In the genomic region with DNA sequence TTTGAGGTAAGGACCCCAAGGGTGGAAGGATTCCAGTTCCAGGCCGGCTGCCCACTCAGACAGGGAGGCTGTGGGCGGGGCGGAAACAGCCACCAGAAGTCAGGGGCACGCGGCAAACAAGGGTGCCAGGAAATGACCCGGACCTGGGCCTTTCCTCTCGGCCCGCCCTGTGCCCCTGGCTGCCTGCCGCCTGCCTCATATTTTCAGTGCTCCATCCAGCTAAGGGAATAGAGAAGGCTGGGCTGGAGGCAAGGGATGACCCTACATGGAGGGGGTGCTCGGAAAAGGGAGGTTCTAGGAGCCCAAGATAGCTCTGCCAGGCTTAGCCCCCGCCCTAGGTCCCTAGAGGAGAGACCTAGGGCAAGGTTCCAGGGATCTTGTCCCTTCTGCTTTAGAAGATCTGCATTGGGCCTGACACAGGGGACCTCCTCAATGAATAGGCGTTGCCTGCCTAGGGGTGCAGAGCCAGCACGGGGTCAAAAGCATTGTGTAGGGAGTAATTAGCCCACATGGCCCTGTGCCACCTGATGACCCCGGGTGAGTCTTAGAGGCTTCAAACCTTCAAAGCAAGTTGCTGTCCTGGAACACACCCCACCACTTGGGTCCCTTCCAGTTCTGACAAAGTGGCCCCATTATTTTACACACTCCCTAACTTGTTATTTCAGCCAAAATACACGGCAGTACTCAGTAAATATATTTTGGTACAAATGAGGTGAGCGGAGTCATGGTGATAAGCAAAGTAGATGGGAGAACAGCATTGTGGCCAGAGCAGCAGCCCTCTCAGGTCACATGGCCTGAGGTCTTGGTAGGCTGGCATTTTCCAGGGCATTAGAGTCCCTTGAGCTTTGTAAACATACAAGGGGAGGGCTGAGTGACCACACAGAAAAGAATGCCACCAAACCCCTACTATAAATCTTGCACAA, we compare ENCODE assay signal across 9 mouse cellular contexts. TPM values are rescaled to one million over a fixed set of nuclear protein-coding genes. Genes with fewer than 3 reads are reported as not detected.
DNase-seq lines count a peak whose midpoint lies in the region; ATAC-seq and TF ChIP-seq lines count a peak whose summit lies in the region.
"Had no signal": no experiment of that assay in that cellular context is flagged by ENCODE, and none has a peak within 500 bp of the region (broad histone marks: within the 10 kb centered on the region; RNA-seq: fewer than 3 reads in every experiment).

No protein-coding gene starts in this region.

- 42% methylated on average over 16 of the region's 16 CpGs for WGBS in spleen, adult 2 months
- WGBS in kidney, postnatal 0 days: 42% methylated on average over 16 of the region's 16 CpGs
- WGBS in stomach, postnatal 0 days: 53% methylated on average over 16 of the region's 16 CpGs
- 71% methylated on average over 16 of the region's 16 CpGs for WGBS in forebrain, embryonic 15.5 days

- H3K9ac ChIP-seq in kidney, postnatal 0 days (ENCODE audit: low read depth, low read length): no peak overlapping the region
- no peak overlapping the region; the same call in 1 of the 2 replicates for H3K9ac ChIP-seq in stomach, postnatal 0 days (ENCODE audit: low read length)
- no peak overlapping the region for H3K9ac ChIP-seq in forebrain, embryonic 15.5 days (replicated peaks)

- intact Hi-C loops in left cerebral cortex, adult 2 months (cut with DNase I): no loop called here

- no peak for TF ChIP-seq CTCF in spleen, adult 2 months (IDR thresholded peaks at IDR 0.05; ENCODE audit: extremely low read depth, insufficient read depth, insufficient read length, insufficient replicate concordance)
- TF ChIP-seq CTCF in kidney, postnatal 0 days (IDR thresholded peaks at IDR 0.05; ENCODE audit: low read depth): no peak
- TF ChIP-seq CTCF in stomach, postnatal 0 days (IDR thresholded peaks at IDR 0.05; ENCODE audit: low read depth): no peak
- no peak for TF ChIP-seq CTCF in left cerebral cortex, adult 2 months (IDR thresholded peaks at IDR 0.05)

- H3K9me3 ChIP-seq in kidney, postnatal 0 days (replicated peaks; ENCODE audit: low read length): no peaks in the 10 kb centered on the region
- no peaks in the 10 kb centered on the region for H3K9me3 ChIP-seq in stomach, postnatal 0 days (ENCODE audit: control insufficient read depth, low read length)
- H3K9me3 ChIP-seq in forebrain, embryonic 15.5 days: no peaks in the 10 kb centered on the region

- H3K4me2 ChIP-seq in kidney, postnatal 0 days (ENCODE audit: low read length): no peak overlapping the region
- H3K4me2 ChIP-seq in stomach, postnatal 0 days (replicated peaks; ENCODE audit: low read depth): no peak overlapping the region
- H3K4me2 ChIP-seq in forebrain, embryonic 15.5 days (replicated peaks): no peak overlapping the region

- TF ChIP-seq EP300 in stomach, postnatal 0 days (optimal IDR thresholded peaks at IDR 0.05): no peak

- H3K36me3 ChIP-seq in spleen, adult 2 months (ENCODE audit: control insufficient read depth, insufficient read depth, low read length): no peaks in the 10 kb centered on the region
- H3K36me3 ChIP-seq in kidney, postnatal 0 days (ENCODE audit: insufficient read depth, low read length): no peaks in the 10 kb centered on the region
- H3K36me3 ChIP-seq in stomach, postnatal 0 days (ENCODE audit: control insufficient read depth, insufficient read depth, low read length): no peaks in the 10 kb centered on the region
- H3K36me3 ChIP-seq in forebrain, embryonic 15.5 days: no peaks in the 10 kb centered on the region

- no peak for DNase-seq in spleen, adult 2 months (ENCODE audit: low read depth in 1 of 2, low spot score in 2 of 2)
- no peak for DNase-seq in spleen, adult 12 weeks (ENCODE audit: low spot score)
- peak; percentile 77 to 80 for DNase-seq in heart, adult 9 months (ENCODE audit: low spot score in 2 of 2)
- DNase-seq in kidney, postnatal 0 days (ENCODE audit: low spot score): no peak
- no peak for DNase-seq in stomach, postnatal 0 days (ENCODE audit: low spot score)
- DNase-seq in thymus, adult 18-20 months: no peak
- DNase-seq in left cerebral cortex, adult 2 months (ENCODE audit: extremely low spot score in 1 of 2, low spot score in 2 of 2): no peak

- no peak for ATAC-seq in kidney, postnatal 0 days (replicated peaks; ENCODE audit: low FRiP score, low read depth)
- ATAC-seq in stomach, postnatal 0 days (ENCODE audit: low FRiP score, low TSS enrichment): 0 out of 2 replicates have a peak, but pooled peaks have one; percentile 5
- ATAC-seq in forebrain, embryonic 15.5 days (replicated peaks): no peak

- 0 out of 2 replicates have a peak, but pooled peaks cover 1% of the 10 kb centered on the region for H3K27me3 ChIP-seq in spleen, adult 2 months (ENCODE audit: control insufficient read depth, insufficient read depth, low read length)
- H3K27me3 ChIP-seq in kidney, postnatal 0 days (ENCODE audit: insufficient read depth, low read length): no peaks in the 10 kb centered on the region
- H3K27me3 ChIP-seq in stomach, postnatal 0 days (ENCODE audit: control insufficient read depth, insufficient read depth, low read length): no peaks in the 10 kb centered on the region
- no peaks in the 10 kb centered on the region for H3K27me3 ChIP-seq in forebrain, embryonic 15.5 days

- H3K4me3 ChIP-seq in spleen, adult 2 months (ENCODE audit: extremely low read depth, insufficient read depth, insufficient read length): no peak overlapping the region
- no peak overlapping the region for H3K4me3 ChIP-seq in kidney, postnatal 0 days (replicated peaks; ENCODE audit: low read depth, low read length)
- no peak overlapping the region for H3K4me3 ChIP-seq in stomach, postnatal 0 days (ENCODE audit: low read depth, low read length)
- no peak overlapping the region for H3K4me3 ChIP-seq in forebrain, embryonic 15.5 days
- no peak overlapping the region for H3K4me3 ChIP-seq in left cerebral cortex, adult 2 months

- TF ChIP-seq POLR2A in spleen, adult 2 months (IDR thresholded peaks at IDR 0.05; ENCODE audit: low read depth, low read length): no peak

- H3K27ac ChIP-seq in spleen, adult 2 months (ENCODE audit: insufficient read depth, low read length): peak overlapping the region; percentile 69
- peak overlapping the region; percentile 61 for H3K27ac ChIP-seq in kidney, postnatal 0 days
- H3K27ac ChIP-seq in stomach, postnatal 0 days (replicated peaks): peak overlapping the region; percentile 61
- no peak overlapping the region for H3K27ac ChIP-seq in forebrain, embryonic 15.5 days (replicated peaks)
- H3K27ac ChIP-seq in left cerebral cortex, adult 2 months: no peak overlapping the region

- H3K4me1 ChIP-seq in spleen, adult 2 months (ENCODE audit: control insufficient read depth, insufficient read depth, insufficient read length): no peaks in the 10 kb centered on the region; the same call in 1 of the 2 replicates
- peaks cover 23% of the 10 kb centered on the region for H3K4me1 ChIP-seq in kidney, postnatal 0 days (replicated peaks; ENCODE audit: insufficient read depth, low read length)
- peaks cover 20% of the 10 kb centered on the region for H3K4me1 ChIP-seq in stomach, postnatal 0 days (replicated peaks; ENCODE audit: control insufficient read depth, insufficient read depth)
- no peaks in the 10 kb centered on the region for H3K4me1 ChIP-seq in forebrain, embryonic 15.5 days

RNA-seq across cellular contexts. Expression of gene Itga3, which starts 12.5 kb away (rescaled TPM):
- 12.7 and 13.9 TPM in 2 replicates for polyA plus RNA-seq in spleen, adult 2 months (2012; rRNA removed)
- 24.4 and 26.1 TPM in 2 replicates for polyA plus RNA-seq in kidney, postnatal 0 days (2015; fragmentation: Nextera tagmentation; extraction: Ambion mirVana)
- polyA plus RNA-seq in stomach, postnatal 0 days (2015; fragmentation: Nextera tagmentation; extraction: Ambion mirVana): 15.6 and 17.0 TPM in 2 replicates
- polyA plus RNA-seq in forebrain, embryonic 15.5 days (2015; fragmentation: Nextera tagmentation; extraction: Ambion mirVana): 5.9 and 6.9 TPM in 2 replicates
- 10 to 100 TPM; 17.4 to 17.8 TPM for total RNA-seq in left cerebral cortex, adult 2 months (2021)

RNA-seq across cellular contexts. Expression of gene Dlx3, which starts 30.8 kb away (rescaled TPM):
- not detected in 2 replicates for polyA plus RNA-seq in spleen, adult 2 months (2012; rRNA removed)
- 0.45 and 0.62 TPM in 2 replicates for polyA plus RNA-seq in kidney, postnatal 0 days (2015; fragmentation: Nextera tagmentation; extraction: Ambion mirVana)
- 8.0 and 8.5 TPM in 2 replicates for polyA plus RNA-seq in stomach, postnatal 0 days (2015; fragmentation: Nextera tagmentation; extraction: Ambion mirVana)
- not detected in 2 replicates for polyA plus RNA-seq in forebrain, embryonic 15.5 days (2015; fragmentation: Nextera tagmentation; extraction: Ambion mirVana)
- not detected for total RNA-seq in left cerebral cortex, adult 2 months (2021)
- total RNA-seq: gastrocnemius, postnatal 36 days had no signal

RNA-seq across cellular contexts. Expression of gene Pdk2, which starts 48.0 kb away (rescaled TPM):
- polyA plus RNA-seq in spleen, adult 2 months (2012; rRNA removed): 12.6 and 13.8 TPM in 2 replicates
- polyA plus RNA-seq in kidney, postnatal 0 days (2015; fragmentation: Nextera tagmentation; extraction: Ambion mirVana): 94.5 and 94.7 TPM in 2 replicates
- 29.8 and 39.0 TPM in 2 replicates for polyA plus RNA-seq in stomach, postnatal 0 days (2015; fragmentation: Nextera tagmentation; extraction: Ambion mirVana)
- 26.4 and 27.3 TPM in 2 replicates for polyA plus RNA-seq in forebrain, embryonic 15.5 days (2015; fragmentation: Nextera tagmentation; extraction: Ambion mirVana)
- total RNA-seq in left cerebral cortex, adult 2 months (2021): 100 to 1,000 TPM; 109 to 112 TPM

RNA-seq across cellular contexts. Expression of gene Dlx4, which starts 56.9 kb away (rescaled TPM):
- polyA plus RNA-seq in spleen, adult 2 months (2012; rRNA removed): not detected in 2 replicates
- polyA plus RNA-seq in kidney, postnatal 0 days (2015; fragmentation: Nextera tagmentation; extraction: Ambion mirVana): not detected in 2 replicates
- polyA plus RNA-seq in stomach, postnatal 0 days (2015; fragmentation: Nextera tagmentation; extraction: Ambion mirVana): 1.6 and 1.7 TPM in 2 replicates
- polyA plus RNA-seq in forebrain, embryonic 15.5 days (2015; fragmentation: Nextera tagmentation; extraction: Ambion mirVana): not detected in 2 replicates
- total RNA-seq in left cerebral cortex, adult 2 months (2021): not detected
- total RNA-seq: gastrocnemius, postnatal 36 days had no signal

Comparison
In these comparisons a context has a peak if more than half of its experiments do, and no peak if none do; other contexts are left out.
1. DNase-seq: peak in heart, adult 9 months (2 of 2); none in spleen, adult 2 months (0 of 2), spleen, adult 12 weeks (single experiment), kidney, postnatal 0 days (single experiment), stomach, postnatal 0 days (single experiment), thymus, adult 18-20 months (0 of 2) and left cerebral cortex, adult 2 months (0 of 2).
2. H3K27ac ChIP-seq: peak in spleen, adult 2 months (single experiment), kidney, postnatal 0 days (single experiment) and stomach, postnatal 0 days (single experiment); none in forebrain, embryonic 15.5 days (single experiment) and left cerebral cortex, adult 2 months (single experiment).